Mouse (Mus musculus) v-Abl transformed pro-B cells (cell line): ENCODE results near the gene Rae1.

Source experiments
- in situ Hi-C, 2 experiments: fragments of 400-800 bp; cut with MboI; formaldehyde crosslinking; loops; one replicate each; pipeline ENCODE4 v1.15.1; 2025; ENCODE audit not compliant: unreplicated experiment in 2 of 2

Rae1 gene

DNA sequence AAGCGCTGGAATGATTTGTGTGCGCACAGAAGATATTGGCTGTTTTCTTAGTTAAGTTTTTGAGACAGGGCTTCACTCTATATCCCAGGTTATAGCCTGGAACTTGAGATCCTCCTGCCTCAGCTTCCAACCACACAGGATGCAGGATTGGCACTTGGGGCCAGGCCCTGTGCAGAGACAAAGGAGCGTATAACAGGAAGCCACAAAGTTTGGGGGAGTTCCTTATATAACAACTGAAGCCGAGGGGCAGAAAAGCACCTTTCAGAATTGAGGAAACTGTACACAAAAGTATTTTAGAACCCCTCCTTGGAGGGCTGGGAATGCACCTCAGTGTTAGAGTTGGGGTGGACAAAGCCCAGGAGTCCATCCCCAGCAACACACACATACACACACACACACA lies 39.1 kb downstream of the Rae1 start:
- in situ Hi-C loops = loop anchor here (25.0 kb wide), 3 partner anchors 398 to 1423 kb away; partner anchors contain the start of genes Atp5e (in 1 of the 2), Cass4 (in 1 of the 2), Prelid3b (in 1 of the 2) and Tubb1 (in 1 of the 2)

DNA sequence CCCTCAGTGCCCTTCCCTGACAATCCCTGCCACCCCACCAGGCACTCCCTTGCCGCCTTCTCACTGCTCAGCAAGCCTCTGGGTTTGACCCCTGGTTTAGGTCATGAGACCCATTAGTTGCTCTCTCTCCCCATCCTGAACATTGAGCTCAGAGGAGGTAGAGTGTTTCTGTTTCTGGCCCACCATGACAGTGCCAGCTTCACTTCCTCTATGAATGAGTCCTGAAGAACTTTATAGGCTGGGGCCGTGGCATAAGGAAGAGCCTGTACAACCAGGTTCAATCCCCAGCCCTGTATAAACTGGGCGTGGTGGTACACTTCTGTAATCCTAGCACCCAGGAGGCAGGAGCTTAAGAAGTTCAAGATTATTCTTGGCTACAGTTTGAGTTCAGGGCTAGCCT lies 40.9 kb downstream of the Rae1 start:
- in situ Hi-C loops = loop anchor here (25.0 kb wide), 3 partner anchors 396 to 1421 kb away; partner anchors contain the start of genes Atp5e (in 1 of the 2), Cass4 (in 1 of the 2), Prelid3b (in 1 of the 2) and Tubb1 (in 1 of the 2)

DNA sequence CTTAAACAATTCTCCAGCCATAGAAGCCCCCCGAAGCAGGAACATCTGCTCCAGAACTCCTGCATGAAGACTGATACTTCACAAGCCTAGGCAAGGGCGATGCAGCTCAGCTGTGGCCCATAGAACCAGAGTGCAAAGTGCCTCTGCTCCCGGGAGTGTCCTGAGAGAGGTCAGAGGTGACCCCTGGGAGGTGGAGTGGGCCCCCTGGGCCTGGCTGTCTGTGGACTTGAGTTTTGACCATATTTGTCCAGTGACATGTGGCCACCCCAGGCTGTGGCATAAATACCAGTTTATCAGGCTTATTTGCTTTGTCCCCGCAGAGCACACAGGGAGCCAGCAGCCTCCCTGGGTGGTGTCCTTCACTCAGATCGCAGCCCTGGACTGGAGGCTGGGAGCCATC lies 41.3 kb downstream of the Rae1 start:
- in situ Hi-C loops = loop anchor here (25.0 kb wide), 3 partner anchors 396 to 1421 kb away; partner anchors contain the start of genes Atp5e (in 1 of the 2), Cass4 (in 1 of the 2), Prelid3b (in 1 of the 2) and Tubb1 (in 1 of the 2)

DNA sequence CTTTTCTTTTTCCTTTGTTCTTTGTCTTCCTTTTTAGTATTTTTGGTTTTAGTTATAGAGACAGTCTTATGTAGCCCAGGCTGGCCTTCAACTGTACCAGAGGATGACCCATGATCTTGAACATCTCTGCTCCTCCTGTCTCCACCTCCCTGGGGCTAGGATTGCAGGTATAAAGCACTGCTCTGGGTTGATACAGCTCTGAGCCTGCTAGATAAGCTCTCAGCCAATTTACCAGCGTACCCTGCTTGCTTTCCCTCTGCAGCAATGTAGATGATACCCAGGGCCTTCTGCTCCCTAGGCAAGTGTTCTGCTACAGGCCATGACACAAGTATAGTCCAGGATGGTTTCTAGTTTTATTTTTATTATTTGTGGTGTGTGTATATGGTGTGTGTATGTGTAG lies 42.0 kb downstream of the Rae1 start:
- in situ Hi-C loops = loop anchor here (25.0 kb wide), 3 partner anchors 395 to 1420 kb away; partner anchors contain the start of genes Atp5e (in 1 of the 2), Cass4 (in 1 of the 2), Prelid3b (in 1 of the 2) and Tubb1 (in 1 of the 2)

DNA sequence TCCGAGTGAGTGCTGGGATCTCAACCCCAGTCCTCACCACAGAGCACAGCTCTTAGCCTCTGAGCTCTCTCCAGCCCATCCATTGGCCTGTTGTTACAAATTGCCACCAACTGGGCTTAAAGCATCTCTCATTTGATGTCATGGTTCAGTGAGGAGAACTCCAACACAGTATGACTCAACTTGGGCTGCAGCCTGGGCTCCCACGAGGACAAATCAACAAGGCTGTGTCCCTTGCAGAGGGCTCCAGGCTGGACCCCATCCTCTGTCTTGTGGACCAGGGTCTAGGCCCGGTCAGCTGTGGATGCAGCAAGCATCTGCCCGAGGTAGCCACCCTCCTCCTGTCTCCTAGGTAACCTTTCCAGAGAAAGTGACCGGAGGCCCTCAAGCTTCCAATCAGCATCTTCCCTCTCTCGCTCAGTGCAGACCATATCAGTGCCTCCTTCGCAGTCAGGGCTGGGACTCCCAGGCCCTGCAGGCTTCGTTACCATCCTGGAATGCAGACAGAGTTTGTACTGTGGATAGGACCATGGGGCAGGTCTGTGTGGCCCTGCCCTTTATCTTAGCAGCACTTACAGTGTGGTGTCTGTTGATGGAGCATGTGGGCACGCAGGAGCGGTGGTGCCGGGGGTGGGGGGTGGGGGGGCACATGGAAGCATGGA lies 42.7 kb downstream of the Rae1 start:
- in situ Hi-C loops = loop anchor here (25.0 kb wide), 3 partner anchors 395 to 1420 kb away; partner anchors contain the start of genes Atp5e (in 1 of the 2), Cass4 (in 1 of the 2), Prelid3b (in 1 of the 2) and Tubb1 (in 1 of the 2)

DNA sequence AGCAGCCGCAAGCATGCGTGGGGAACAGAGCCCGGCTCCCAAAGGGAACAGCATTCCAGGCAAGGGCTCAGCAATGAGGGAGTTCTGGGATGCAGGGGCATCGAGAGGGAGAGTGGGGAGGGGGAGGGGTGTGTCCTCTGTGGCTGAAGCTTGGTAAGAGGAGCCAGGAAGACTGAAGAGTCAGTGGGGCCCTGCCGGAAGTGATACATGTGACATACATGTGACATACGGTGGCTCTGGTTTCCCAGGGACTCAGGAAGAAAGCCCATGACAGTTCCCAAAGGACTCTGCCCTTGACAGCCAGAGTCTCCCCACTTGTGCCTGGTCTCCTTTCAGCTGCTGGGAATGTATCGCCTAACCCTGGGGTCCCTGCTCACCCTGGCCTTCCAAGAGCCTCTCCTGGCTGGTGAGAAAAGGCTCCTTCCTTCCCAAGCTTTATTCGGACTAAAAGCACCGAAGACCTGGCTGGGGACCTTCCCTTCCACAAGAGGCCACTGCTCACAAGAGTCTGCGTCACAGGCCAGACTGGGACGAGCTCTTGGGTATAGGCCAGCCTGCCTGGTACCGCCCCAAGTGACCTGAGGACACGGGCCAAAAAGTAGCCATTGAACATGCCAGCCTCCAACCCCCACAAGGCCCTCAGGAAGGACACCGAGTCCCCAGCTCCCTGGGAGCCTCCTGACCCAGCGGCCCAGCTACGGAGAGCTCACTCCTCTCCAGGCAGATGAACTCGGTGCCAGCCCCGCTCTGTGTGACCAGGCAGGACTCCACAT lies 44.5 kb downstream of the Rae1 start:
- in situ Hi-C loops = loop anchor here (25.0 kb wide), 3 partner anchors 393 to 1418 kb away; partner anchors contain the start of genes Atp5e (in 1 of the 2), Cass4 (in 1 of the 2), Prelid3b (in 1 of the 2) and Tubb1 (in 1 of the 2)

DNA sequence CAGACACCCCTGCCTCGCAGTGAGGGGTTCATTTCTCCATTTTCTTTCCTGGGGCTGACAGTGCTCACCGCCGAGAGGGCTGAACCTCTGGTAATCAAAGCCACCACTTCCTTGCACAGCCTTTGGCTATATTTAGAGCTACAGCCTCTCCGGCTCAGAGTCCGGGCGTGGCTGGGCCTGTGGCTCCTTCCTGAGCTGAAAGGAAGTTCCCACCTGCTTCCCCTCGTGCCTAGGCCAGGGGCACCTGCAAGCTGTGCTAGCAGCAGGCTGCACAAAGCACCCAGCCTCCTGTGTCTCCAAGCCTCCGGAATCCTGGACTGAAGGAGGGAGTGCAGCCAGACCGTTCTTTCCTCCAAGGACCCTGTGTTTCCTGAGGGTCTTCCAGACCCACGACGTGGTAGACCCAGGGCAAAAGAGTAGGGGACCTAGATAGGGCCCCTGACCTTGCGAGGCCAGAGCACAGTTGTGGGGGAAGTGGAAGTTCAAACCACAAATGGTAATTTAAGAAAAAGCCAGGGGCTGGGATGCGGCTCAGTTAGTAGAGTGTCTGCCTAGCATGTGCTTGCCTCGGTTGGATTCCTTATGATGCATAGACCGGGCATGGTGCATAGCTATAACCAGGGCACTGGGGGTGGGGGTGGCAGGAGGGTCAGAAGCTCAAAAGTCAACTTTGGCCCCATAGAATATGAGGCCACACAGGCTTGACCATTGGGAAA lies 46.8 kb downstream of the Rae1 start:
- in situ Hi-C loops = loop anchor here (5.0 to 25.0 kb wide), 4 partner anchors 44 to 1416 kb away; partner anchors contain the start of genes Atp5e (in 1 of the 2), Cass4 (in 1 of the 2), Prelid3b (in 1 of the 2) and Rae1 (in 1 of the 2)

DNA sequence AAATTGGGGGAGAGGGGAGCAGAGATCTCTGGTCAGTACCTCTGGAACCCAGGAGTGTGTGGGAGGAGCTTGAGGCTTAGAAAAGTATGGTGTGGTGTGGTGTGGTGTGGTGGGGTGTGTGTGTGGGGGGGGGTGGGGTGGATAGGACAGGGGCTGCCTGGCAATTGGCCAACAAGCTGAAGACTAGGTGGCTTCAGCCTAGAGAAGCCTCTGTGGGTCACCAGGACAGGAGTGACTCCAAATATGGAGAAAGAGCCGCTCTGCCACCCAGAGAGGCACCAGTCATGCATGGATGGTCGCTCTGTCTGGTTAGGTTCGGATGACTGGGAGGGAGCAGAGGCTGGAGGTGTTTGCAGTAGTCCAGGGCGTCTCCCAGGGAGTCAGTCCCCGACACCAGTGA lies 47.6 kb downstream of the Rae1 start:
- in situ Hi-C loops = loop anchor here (5.0 to 25.0 kb wide), 4 partner anchors 45 to 1415 kb away; partner anchors contain the start of genes Atp5e (in 1 of the 2), Cass4 (in 1 of the 2), Prelid3b (in 1 of the 2) and Rae1 (in 1 of the 2)

DNA sequence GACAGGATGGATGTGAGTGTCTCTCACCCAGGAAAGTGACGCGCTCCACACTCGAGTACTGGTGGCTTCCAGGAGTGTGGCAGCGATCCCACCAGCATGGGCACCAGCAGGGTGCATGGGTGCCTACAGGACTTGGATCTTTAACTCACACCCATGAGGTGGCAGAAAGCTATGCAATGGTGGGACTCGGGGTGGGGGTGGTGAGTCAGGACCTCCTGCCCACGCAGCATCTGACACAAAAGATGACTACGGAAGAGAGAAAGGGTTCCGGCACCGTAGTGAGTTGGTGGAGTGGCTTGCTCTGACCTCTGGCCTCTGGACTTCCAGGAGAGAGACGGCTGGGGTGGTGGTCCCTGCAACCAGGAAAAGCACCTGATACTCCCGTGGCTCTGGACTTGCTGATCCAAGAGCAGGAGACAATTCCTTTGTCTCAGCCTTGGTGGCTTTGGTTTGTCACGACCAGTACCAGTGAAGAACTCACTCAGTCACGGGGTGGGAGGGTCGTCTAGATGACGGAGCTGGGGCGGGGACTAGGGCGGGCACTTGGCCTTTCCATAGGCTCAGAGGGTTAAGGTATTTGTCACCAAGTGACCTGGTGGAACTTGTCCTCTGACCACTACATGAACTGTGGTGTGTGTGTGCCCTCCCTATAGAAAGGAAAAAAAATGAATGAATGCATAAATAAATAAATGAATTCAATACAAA lies 48.3 kb downstream of the Rae1 start:
- in situ Hi-C loops = loop anchor here (5.0 to 25.0 kb wide), 4 partner anchors 46 to 1414 kb away; partner anchors contain the start of genes Atp5e (in 1 of the 2), Cass4 (in 1 of the 2), Prelid3b (in 1 of the 2) and Rae1 (in 1 of the 2)

DNA sequence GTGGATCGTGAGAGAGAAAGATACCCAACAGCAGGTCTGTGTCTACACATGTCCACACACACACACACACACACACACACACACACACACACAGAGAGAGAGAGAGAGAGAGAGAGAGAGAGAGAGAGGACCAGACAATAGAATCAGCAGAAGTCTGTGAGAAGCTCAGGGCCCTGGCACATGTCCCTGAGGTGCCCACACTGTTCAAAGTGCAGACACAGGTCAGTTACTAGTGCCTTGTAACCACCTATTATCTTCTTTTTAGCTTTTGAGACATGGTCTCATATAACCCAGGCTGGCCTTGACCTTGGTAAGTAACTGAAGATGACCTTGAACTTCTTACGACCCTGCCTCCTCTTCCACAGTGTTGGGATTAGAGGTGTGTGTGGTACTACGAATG lies 49.3 kb downstream of the Rae1 start:
- in situ Hi-C loops = loop anchor here (5.0 to 25.0 kb wide), 4 partner anchors 47 to 1413 kb away; partner anchors contain the start of genes Atp5e (in 1 of the 2), Cass4 (in 1 of the 2), Prelid3b (in 1 of the 2) and Rae1 (in 1 of the 2)

DNA sequence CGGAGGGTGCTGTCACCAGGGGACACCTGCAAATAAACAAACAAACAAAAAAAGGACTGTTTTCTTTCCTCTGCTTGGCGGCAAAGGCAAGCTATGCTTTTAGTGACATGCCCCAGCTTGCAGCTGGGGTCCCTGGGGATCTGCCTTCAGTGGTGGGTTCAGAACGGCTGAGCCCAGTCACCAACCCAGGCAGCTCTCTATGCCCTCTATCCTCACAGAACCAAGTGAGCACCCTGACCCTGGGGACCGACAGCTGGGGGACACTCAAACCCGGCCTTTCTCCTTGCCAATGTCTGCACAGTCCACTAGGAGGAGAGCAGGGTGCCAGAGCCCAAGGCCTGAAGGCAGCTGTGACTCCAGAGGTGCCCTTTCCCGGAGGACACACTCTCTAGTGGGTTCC lies 49.9 kb downstream of the Rae1 start:
- in situ Hi-C loops = loop anchor here (5.0 to 25.0 kb wide), 4 partner anchors 48 to 1412 kb away; partner anchors contain the start of genes Atp5e (in 1 of the 2), Cass4 (in 1 of the 2), Prelid3b (in 1 of the 2) and Rae1 (in 1 of the 2)

DNA sequence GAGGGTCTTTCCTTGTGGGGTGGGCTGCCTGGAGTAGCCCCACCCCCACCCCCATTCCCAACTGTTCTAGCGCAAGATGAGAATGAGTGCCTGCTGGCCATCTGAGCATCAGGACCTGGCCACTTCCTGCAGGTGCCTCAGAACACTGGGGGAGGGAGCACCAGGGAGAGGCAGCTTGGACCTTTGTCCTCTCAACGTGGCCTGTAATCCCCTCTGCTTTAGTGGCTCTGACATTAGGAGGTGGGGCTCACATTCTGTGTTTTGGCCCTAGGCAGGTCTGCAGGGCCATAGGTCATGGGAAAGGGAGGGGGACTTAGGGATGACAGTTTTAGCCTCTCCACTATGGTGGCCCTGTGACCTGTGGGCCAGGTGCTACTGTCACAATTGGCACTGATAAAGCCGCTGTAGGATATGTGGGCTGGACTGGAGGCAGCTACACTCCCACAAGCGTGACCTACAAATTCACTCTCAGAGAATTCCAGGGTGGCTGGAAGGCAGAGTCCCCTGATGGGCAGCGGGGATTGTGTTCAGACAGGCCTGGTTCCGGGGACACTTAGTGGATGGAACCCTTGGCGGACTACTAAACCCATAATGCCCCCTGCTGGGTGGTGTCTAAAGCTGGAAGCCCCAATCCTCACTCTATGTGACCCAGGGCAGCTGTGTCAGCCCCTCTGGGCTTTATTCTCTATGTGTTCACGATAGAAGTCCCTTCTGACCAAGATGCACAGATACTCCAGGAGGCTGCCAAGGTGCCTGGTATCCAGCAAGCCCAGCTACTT lies 50.9 kb downstream of the Rae1 start:
- in situ Hi-C loops = no loop called here

DNA sequence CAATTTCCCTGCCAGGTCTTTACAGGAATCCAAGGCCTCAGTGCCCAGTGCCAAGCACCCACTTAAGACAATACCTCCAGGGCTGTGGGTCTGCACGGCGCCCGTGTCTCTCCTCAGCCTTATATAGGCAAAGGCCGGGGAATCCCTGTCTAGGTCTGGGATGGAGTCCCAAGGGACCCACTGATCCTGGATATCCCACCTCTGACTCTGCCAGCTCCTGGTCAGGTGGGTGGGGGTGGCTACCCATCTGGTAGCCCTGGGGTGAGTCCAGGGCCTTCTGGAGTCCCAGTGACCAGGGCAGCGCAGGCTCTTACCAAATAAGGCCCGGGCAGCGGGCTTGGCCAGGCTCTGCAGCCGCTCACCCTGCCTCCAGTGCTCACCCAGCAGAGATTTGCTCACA lies 53.0 kb downstream of the Rae1 start:
- in situ Hi-C loops = no loop called here

DNA sequence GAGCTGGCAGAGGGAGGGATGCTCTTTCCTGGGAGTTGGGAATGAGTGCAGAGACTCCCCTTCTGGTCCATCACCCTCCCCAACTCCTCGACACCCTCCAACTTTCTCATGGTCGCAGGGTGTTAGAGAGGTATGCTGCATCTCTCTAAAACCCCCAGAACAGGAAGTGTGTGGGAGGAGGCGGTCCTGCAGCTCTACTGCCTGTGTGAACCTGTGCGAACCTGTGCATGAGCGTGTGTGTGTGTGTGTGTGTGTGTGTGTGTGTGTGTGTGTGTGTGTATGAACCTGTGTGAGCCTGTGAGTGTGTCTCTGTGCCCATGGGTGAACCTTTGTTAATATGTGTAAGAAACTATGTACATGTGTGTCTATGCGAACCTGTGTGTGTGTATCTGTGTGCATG lies 53.9 kb downstream of the Rae1 start:
- in situ Hi-C loops = no loop called here

DNA sequence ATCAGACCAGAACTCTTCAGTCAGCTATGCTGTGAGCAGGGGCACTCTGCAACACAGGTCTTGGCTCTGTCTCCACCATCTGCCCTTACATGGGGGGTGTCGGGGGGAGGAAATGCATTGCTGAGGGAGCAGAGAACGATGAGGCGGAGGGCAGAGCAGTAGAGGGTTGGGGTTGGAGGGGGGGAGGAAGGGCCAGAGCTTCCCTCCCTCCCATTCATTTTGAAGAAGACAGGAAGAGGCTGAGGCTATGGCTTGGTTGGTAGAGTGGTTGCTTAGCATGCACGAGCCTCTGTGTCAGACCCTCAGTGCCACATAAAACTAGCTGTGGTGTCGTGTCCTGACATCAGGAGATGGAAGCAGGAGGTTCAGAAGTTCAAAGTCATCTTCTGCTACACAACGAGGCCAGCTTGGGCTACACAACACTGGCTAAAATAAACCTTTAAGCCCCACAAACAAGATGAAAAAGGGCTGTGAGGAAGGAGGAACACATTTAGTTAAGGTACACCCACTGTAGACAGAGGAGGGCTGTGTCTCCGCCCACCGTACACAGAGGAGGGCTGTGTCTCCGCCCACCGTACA lies 56.5 kb downstream of the Rae1 start:
- in situ Hi-C loops = no loop called here

DNA sequence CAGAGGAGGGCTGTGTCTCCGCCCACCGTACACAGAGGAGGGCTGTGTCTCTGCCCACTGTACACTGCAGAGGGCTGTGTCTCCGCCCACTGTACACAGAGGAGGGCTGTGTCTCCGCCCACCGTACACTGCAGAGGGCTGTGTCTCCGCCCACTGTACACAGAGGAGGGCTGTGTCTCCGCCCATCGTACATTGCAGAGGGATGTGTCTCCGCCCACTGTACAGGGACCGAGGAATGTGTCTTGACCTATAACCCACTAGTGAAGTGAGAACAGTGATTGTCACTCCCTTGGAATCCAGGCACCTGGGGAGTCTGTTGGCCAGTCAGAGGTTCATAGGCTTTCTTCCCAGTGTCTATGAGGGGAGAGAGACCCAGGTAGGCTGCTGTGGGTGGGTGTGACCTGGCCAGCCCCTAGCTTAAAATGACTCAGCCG lies 57.0 kb downstream of the Rae1 start:
- in situ Hi-C loops = no loop called here

DNA sequence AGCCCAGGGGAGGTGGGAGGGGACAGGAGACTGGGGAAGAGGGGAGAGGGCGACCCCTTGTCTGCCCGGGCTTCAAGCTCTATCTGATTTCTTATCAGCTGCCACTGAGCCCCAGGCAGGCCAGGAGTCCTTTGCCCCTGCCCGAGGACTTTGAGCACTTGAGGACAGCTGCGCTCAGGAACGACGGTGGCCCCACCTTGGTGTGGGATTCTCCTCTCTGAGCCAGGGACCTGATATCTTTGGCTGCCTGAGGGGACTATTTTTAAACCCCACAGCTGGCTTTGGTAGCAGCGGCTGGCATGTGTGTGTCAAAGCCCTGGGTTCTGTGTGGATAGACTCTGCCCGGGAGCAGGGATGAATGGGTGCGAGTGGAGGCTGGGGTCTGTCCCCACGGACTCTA lies 57.7 kb downstream of the Rae1 start:
- in situ Hi-C loops = no loop called here

DNA sequence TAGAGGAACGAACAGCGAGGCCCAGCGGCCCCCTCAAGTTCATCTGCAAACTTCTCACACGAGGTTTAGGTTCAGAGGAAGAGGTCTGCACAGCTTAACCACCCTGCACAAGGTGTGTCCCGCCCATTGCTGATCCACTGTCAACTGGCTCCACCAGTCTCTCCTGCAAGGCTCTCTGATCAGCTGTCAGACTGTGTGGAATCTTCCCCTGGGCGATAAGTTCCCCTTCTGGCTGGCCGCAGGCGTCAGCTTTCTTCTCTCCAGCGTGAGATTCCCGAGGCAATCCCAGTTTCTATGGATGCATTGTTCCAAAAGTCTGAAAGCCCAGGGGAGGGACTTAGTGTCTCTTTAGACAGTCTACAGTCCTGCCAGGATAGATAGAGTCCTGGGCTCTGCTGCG lies 58.3 kb downstream of the Rae1 start:
- in situ Hi-C loops = no loop called here
